Mouse (Mus musculus) inflammation-experienced regulatory T-cells, adult 16 weeks (primary cell): Measurements from ENCODE around the gene Kcns1. TPM values are rescaled to one million over a fixed set of nuclear protein-coding genes. Genes with fewer than 3 reads are reported as not detected.

Experiments used
- polyA plus RNA-seq: library from polyadenylated mRNA; unstranded; fragments of 100-300 nt; shearing (Covaris generic); gene quantifications from one replicate; pipeline ENCODE4 v1.2.1, GENCODE M21; 2017

Gene Kcns1
- polyA plus RNA-seq = not detected

DNA sequence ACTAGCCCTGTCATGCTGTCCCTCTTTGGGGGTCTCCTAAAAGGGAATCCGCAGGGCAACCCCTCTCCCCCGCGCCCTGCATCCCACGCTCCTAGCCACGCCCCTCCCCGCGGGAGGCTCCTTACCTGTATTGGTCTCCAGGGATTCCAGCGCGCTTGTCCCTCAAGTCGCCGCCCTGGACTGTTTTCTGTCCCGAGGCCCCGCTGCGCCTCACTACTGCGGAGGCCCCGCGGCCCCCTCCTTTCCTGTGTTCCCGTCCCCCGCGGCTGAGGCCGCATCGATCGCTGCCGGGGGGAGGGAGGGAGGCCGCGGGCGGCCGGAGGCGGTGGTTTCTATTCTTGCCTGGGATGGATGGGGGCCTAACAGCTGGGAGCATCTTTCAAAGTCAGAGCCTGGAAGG, at the start of gene Kcns1:
Gene Kcns1 (minus strand): TSS at position 212 of the 400 bp plus-strand sequence.

DNA sequence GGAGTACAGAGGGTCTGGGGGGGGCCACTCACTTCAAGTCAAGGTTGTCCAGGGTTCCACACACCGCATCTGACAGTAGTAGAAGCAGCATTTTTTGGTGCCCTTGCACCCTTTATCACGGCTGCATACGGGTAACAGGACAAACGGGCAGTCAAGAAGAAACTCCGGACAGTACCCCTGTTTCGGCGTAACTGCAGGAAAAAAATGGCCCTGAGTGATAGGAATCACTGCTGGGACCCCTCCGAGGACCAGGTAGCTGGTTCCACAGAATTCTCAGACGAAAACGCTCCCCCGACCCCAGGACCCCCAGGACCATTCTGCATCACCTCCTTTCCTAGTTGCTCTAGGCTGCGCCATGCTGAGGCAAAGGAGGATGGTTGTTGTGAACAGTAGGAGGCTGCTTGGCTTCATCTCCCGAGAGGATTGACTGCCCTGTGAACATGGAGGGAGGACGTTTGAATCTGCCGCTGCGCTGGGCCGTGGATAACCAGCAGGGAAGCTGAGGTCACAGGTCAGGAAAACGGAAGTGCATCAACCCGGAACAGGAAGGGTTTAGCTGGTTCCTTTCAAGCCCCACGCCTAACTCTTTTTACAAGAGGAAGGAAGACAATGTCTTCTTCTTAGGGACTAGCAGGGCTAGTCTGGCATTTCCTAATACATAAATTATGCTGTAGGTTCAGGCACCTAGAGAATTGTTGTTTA, 28.9 kb upstream of the Kcns1 start, which contains the start of gene Wfdc15a:
Gene Wfdc15a (minus strand): TSS at position 505 of the 702 bp plus-strand sequence.

DNA sequence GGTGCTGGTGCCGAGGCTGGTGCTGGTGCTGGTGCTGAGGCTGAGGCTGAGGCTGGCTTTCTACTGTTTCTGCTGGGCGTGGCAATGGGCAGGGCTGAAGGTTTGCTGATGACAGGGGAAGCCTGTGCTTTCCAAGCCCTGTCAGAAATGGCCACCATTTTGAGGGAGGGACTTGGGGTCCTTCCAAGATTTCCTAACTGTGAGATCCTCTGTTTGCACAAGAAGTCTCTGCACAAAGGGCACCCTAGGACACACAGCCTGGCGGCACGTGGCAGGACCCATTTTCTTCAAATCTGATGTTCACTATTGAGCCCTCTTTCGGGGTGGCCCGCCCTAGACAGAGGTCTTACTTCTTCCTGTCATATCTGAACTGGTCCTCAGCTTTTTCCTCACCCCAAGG, 19.7 kb upstream of the Kcns1 start, which contains the start of gene Wfdc12:
Gene Wfdc12 (minus strand): TSS at position 33 of the 400 bp plus-strand sequence.

DNA sequence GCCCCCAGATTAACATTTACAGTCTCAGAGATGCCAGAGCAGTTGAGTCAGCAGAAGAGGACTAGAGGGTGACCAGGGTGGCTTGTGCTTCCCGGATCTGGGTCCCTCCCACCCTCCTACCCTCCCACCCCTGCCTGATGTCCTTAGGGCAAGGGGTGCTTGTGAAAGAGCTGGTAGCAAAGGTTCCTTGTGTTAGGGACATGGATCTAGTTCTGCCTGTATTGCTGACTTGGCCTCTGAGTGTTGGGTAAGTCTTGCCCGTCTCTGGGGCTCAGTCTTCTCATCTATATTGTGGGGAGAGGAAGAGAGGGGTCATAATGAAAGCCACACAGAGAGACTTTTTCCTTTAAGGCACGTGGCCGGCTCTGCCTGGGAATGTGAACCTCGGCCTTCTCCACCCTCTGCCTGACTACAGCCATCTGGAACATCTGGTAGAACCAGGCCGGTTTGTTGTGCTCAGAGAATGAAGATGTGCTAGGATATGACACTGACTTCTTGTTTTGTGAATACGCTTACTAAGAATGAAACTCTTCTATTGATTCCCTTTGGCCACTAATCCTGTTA, 11.9 kb upstream of the Kcns1 start, which contains the start of gene Wfdc5:
Gene Wfdc5 (minus strand): TSS at position 51 of the 564 bp plus-strand sequence.

Other genes with a start within 250 kb of the Kcns1 start
- 92.4 TPM for gene Ywhab, start 176.2 kb downstream of the Kcns1 start, polyA plus RNA-seq
- 1.9 TPM for gene Pabpc1l, start 145.7 kb downstream of the Kcns1 start, polyA plus RNA-seq
- gene Stk4, start 100.8 kb downstream of the Kcns1 start, polyA plus RNA-seq = 300 TPM
- gene Tomm34, start 99.9 kb downstream of the Kcns1 start, polyA plus RNA-seq = 143 TPM
- not detected for gene Wfdc5, start 11.6 kb upstream of the Kcns1 start, polyA plus RNA-seq
- not detected for gene Wfdc12, start 19.5 kb upstream of the Kcns1 start, polyA plus RNA-seq
- gene Wfdc15a, start 29.0 kb upstream of the Kcns1 start, polyA plus RNA-seq = not detected
- gene Wfdc15b, start 50.5 kb upstream of the Kcns1 start, polyA plus RNA-seq = not detected
- not detected for gene Svs2, start 67.4 kb upstream of the Kcns1 start, polyA plus RNA-seq
- gene Svs3b, start 85.5 kb upstream of the Kcns1 start, polyA plus RNA-seq = not detected
- not detected for gene Svs4, start 107.3 kb upstream of the Kcns1 start, polyA plus RNA-seq
- not detected for gene Svs3a, start 118.2 kb upstream of the Kcns1 start, polyA plus RNA-seq
- gene Svs6, start 145.6 kb upstream of the Kcns1 start, polyA plus RNA-seq = not detected
- gene Svs5, start 161.6 kb upstream of the Kcns1 start, polyA plus RNA-seq = not detected
- 25.8 TPM for gene Slpi, start 218.0 kb upstream of the Kcns1 start, polyA plus RNA-seq
- gene Rbpjl, start 232.0 kb upstream of the Kcns1 start, polyA plus RNA-seq = not detected
- gene Matn4, start 234.0 kb upstream of the Kcns1 start, polyA plus RNA-seq = not detected